Mouse (Mus musculus) neural tube, embryonic 13.5 days (tissue): ENCODE results near the gene Draxin. TPM values are rescaled to one million over a fixed set of nuclear protein-coding genes. Genes with fewer than 3 reads are reported as not detected.

Experiments used
- ATAC-seq: fragments of 200-750 bp; cut with Nextera tagmentation; 2 replicates; pipeline ENCODE4 v1.8.0; 2017; ENCODE audit warnings: low read depth, mild to moderate bottlenecking, moderate TSS enrichment, moderate library complexity
- H3K27ac ChIP-seq: fragments of 300-500 bp; sonication (generic); replicated peaks from 2 replicates; pipeline ENCODE4 v1.5.1; 2015; ENCODE audit warnings: moderate library complexity, mild to moderate bottlenecking, inconsistent platforms
- H3K27me3 ChIP-seq: fragments of 300-500 bp; sonication (generic); 2 replicates; pipeline ENCODE4 v1.6.1; 2015; ENCODE audit warnings: mild to moderate bottlenecking, inconsistent platforms
- H3K36me3 ChIP-seq: fragments of 300-500 bp; sonication (generic); 2 replicates; pipeline ENCODE4 v1.6.1; 2015; ENCODE audit warnings: mild to moderate bottlenecking, inconsistent platforms
- H3K4me1 ChIP-seq: fragments of 300-500 bp; sonication (generic); replicated peaks from 2 replicates; pipeline ENCODE4 v1.6.1; 2015; ENCODE audit warnings: inconsistent platforms
- H3K4me2 ChIP-seq: fragments of 300-500 bp; sonication (generic); 2 replicates; pipeline ENCODE4 v1.6.1; 2015; ENCODE audit warnings: inconsistent platforms, mild to moderate bottlenecking, moderate library complexity
- H3K4me3 ChIP-seq: fragments of 300-500 bp; sonication (generic); 2 replicates; pipeline ENCODE4 v1.5.1; 2015; ENCODE audit warnings: mild to moderate bottlenecking, inconsistent platforms
- H3K9ac ChIP-seq: fragments of 300-500 bp; sonication (generic); 2 replicates; pipeline ENCODE4 v1.6.1; 2015; ENCODE audit warnings: moderate library complexity, mild to moderate bottlenecking, inconsistent platforms
- H3K9me3 ChIP-seq: fragments of 300-500 bp; sonication (generic); 2 replicates; pipeline ENCODE4 v1.6.1; 2016; ENCODE audit warnings: inconsistent platforms
- WGBS: fragments of 180-500 bp; shearing (Covaris S2); methylation state at CpG from one replicate; pipeline ENCODE4 v1.1.7; 2015; 5-methylcytosine and 5-hydroxymethylcytosine counted together
- polyA plus RNA-seq: library from polyadenylated mRNA; unstranded; fragments of >200 nt; fragmentation: Nextera tagmentation; extraction: Ambion mirVana; gene quantifications from 2 replicates; pipeline ENCODE4 v1.2.1, GENCODE M21; 2015

Draxin gene
- polyA plus RNA-seq, 1 experiment from 2014 or later, result 14.0 TPM

DNA sequence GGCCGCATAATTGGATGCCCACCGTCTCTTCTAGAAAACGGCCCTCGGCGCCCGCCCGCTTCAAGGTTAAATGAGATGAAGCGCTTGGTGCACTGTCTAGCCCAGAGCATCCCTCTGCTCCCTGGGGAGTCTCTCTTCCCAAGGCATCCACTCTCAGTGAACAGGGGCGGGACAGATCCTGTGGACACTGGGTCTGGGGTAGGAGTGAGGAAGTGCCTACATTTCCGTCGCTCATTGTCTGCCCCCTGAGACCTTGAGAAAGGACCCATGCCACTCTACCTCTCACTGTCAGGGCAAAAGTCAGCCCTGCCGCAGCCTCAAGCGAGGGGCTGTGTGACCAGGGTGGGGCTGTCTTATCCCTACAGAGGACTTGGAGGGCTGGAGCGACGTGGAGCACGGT lies 34.0 kb upstream of the Draxin start:
- peak overlapping the region; percentile 55 for H3K4me2 ChIP-seq
- H3K9ac ChIP-seq, result no peak overlapping the region
- H3K4me3 ChIP-seq, result peak overlapping the region; percentile 30
- H3K27me3 ChIP-seq, result peaks cover 64% of the 10 kb centered on the region
- WGBS, result 1% methylated on average over 16 of the region's 16 CpGs
- H3K9me3 ChIP-seq, result no peaks in the 10 kb centered on the region
- H3K36me3 ChIP-seq, result no peaks in the 10 kb centered on the region
- no peak overlapping the region for H3K27ac ChIP-seq
- no peak for ATAC-seq
- peaks cover 44% of the 10 kb centered on the region for H3K4me1 ChIP-seq

GRCm38 (mm10) chr4:148164002-148164439 lies 33.5 kb upstream of the Draxin start:
- under 1% methylated on average over 28 of the region's 29 CpGs for WGBS
- H3K4me1 ChIP-seq, result peaks cover 44% of the 10 kb centered on the region

GRCm38 (mm10) chr4:148160436-148161390 lies 30.2 kb upstream of the Draxin start, which contains the start of the genes Fbxo44 and Fbxo2:
TSS of gene Fbxo44 (minus strand) at chr4:148160482.
TSS of gene Fbxo2 (plus strand) at chr4:148160621.
- H3K27ac ChIP-seq, result peak within 1 kb of the TSS; percentile 93
- H3K27me3 ChIP-seq, result peaks cover 50% of the 10 kb centered on the region

More at GRCm38 (mm10) chr4:148164002-148164439, 33.5 kb upstream of the Draxin start:
- Histone ChIP-seq H3K9me3 (no peaks in the 10 kb centered on the region), H3K36me3 (no peaks in the 10 kb centered on the region), H3K4me2 (peak overlapping the region; percentile 55), H3K9ac (peak overlapping the region; percentile 49; the same call in 1 of the 2 replicates), H3K27ac (no peak overlapping the region), H3K4me3 (peak overlapping the region; percentile 30), H3K27me3 (peaks cover 62% of the 10 kb centered on the region)
- no peak for ATAC-seq

GRCm38 (mm10) chr4:148159544-148160435 lies 29.3 kb upstream of the Draxin start:
- Histone ChIP-seq H3K36me3 (peaks cover 27% of the 10 kb centered on the region), H3K4me3 (peak overlapping the region; percentile 78), H3K27me3 (peaks cover 40% of the 10 kb centered on the region), H3K9me3 (no peaks in the 10 kb centered on the region), H3K27ac (peak overlapping the region; percentile 93), H3K4me1 (peaks cover 48% of the 10 kb centered on the region), H3K9ac (peak overlapping the region; percentile 93), H3K4me2 (peak overlapping the region; percentile 90)
- 1% methylated on average over 52 of the region's 55 CpGs for WGBS
- peak; percentile 91 for ATAC-seq

More at GRCm38 (mm10) chr4:148160436-148161390, 30.2 kb upstream of the Draxin start, which contains the start of the genes Fbxo44 and Fbxo2:
- Histone ChIP-seq H3K4me2 (peak within 1 kb of the TSS; percentile 90), H3K4me1 (peaks cover 55% of the 10 kb centered on the region), H3K4me3 (peak within 1 kb of the TSS; percentile 78), H3K9ac (peak within 1 kb of the TSS; percentile 93), H3K9me3 (no peaks in the 10 kb centered on the region), H3K36me3 (peaks cover 19% of the 10 kb centered on the region)
- 1% methylated on average over 42 of the region's 43 CpGs for WGBS
- peak; percentile 81 for ATAC-seq

DNA sequence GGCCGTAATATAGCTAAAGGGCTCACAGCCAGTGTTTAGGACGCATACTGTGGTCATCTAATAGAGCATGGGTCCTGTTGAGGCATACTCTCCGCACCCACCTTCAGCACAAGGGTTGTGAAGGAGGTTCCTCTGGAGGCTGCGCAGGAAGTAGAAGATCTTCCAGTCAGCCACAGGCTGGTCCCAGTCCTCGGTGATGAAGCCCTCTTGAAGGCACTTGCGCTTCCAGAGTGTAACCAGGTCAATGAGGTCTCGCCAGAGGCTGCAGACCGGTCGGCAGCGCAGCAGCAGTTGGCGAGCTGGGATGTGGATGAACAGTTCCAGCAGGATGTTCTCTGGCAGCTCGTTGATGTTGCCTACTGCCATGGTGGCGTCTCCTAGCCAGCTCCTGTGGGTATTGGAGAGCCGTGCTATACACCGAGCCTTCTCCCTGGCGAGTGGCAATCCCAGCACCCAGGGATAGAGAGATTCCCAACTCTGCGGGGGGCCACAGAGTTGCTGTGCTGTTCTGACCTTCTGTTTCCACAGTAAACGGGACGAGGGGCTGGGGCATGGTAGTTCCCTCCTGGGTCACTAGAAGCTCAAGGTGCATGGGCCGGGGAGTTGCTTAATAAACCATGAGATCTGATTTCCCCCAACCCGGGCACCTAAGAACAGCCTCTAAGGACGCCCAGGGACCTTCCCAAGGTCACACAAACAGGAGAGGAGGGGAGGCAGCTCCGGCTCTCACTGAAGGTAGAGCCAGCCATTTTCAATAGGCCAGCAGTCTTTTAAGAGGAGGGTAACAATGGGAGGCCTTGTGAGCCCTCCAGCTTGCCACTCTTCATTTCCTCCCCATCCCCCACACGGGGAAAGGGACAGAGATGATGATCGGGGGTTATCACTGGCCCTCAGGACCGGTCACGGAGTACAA lies 28.2 kb upstream of the Draxin start:
- H3K4me2 ChIP-seq, result peak overlapping the region; percentile 90
- WGBS, result 22% methylated on average over 27 of the region's 27 CpGs
- no peaks in the 10 kb centered on the region for H3K9me3 ChIP-seq
- peaks cover 38% of the 10 kb centered on the region for H3K36me3 ChIP-seq
- H3K27ac ChIP-seq, result peak overlapping the region; percentile 93
- H3K9ac ChIP-seq, result peak overlapping the region; percentile 93
- peak overlapping the region; percentile 78 for H3K4me3 ChIP-seq
- peaks cover 37% of the 10 kb centered on the region for H3K4me1 ChIP-seq
- peaks cover 29% of the 10 kb centered on the region for H3K27me3 ChIP-seq
- peak; percentile 6 for ATAC-seq

DNA sequence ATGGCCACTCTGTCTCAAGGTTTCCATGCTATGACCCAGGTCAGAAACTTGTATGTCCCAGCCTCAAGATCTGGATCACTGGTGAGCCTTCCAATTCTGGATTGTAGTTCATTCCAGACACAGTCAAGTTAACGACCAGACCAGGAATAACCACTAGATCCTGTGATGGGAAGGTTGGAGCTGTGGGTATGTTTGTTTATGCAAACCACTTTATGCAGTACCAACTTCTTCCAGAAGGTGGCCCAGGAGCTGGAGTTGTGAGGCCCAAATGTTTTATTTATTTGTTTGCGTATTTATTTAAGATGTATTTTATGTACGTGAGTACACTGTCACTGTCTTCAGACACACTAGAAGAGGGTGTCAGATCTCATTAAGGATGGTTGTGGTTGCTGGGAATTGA lies 24.5 kb upstream of the Draxin start:
- Histone ChIP-seq H3K9me3 (no peaks in the 10 kb centered on the region), H3K27me3 (no peaks in the 10 kb centered on the region), H3K4me3 (no peak overlapping the region), H3K27ac (no peak overlapping the region), H3K9ac (no peak overlapping the region), H3K4me1 (peaks cover 41% of the 10 kb centered on the region), H3K36me3 (peaks cover 52% of the 10 kb centered on the region), H3K4me2 (no peak overlapping the region)
- WGBS, result 55% methylated on average over 3 of the region's 3 CpGs
- no peak for ATAC-seq

GRCm38 (mm10) chr4:148154006-148154405 lies 23.5 kb upstream of the Draxin start:
- no peak for ATAC-seq
- Histone ChIP-seq H3K4me3 (no peak overlapping the region), H3K36me3 (peaks cover 58% of the 10 kb centered on the region), H3K9ac (no peak overlapping the region), H3K27ac (no peak overlapping the region), H3K4me1 (peaks cover 41% of the 10 kb centered on the region), H3K27me3 (no peaks in the 10 kb centered on the region), H3K4me2 (no peak overlapping the region), H3K9me3 (no peaks in the 10 kb centered on the region)
- 89% methylated on average over 4 of the region's 4 CpGs for WGBS

- ATAC-seq, result no peak
- Histone ChIP-seq H3K27ac (0 out of 2 replicates have a peak overlapping the region, but pooled peaks have one; percentile 28), H3K36me3 (peaks cover 64% of the 10 kb centered on the region), H3K4me1 (peaks cover 29% of the 10 kb centered on the region), H3K27me3 (no peaks in the 10 kb centered on the region), H3K4me3 (no peak overlapping the region), H3K9ac (peak overlapping the region; percentile 43; the same call in 1 of the 2 replicates), H3K9me3 (no peaks in the 10 kb centered on the region), H3K4me2 (peak overlapping the region; percentile 88; the same call in 1 of the 2 replicates)
- 89% methylated on average over 5 of the region's 5 CpGs for WGBS
These were observed 22.0 kb upstream of the Draxin start for GRCm38 (mm10) chr4:148152547-148152946.

GRCm38 (mm10) chr4:148151267-148152168 lies 21.0 kb upstream of the Draxin start, which contains the start of gene Fbxo6:
TSS of gene Fbxo6 (minus strand) at chr4:148152140.
- ATAC-seq, result peak; percentile 91
- Histone ChIP-seq H3K36me3 (peaks cover 66% of the 10 kb centered on the region), H3K27ac (peak within 1 kb of the TSS; percentile 92), H3K9me3 (no peaks in the 10 kb centered on the region), H3K4me1 (peaks cover 19% of the 10 kb centered on the region), H3K27me3 (no peaks in the 10 kb centered on the region), H3K9ac (peak within 1 kb of the TSS; percentile 86), H3K4me3 (peak within 1 kb of the TSS; percentile 57), H3K4me2 (peak within 1 kb of the TSS; percentile 88)
- under 1% methylated on average over 60 of the region's 67 CpGs for WGBS

GRCm38 (mm10) chr4:148150953-148151266 lies 20.4 kb upstream of the Draxin start:
- Histone ChIP-seq H3K27ac (peak overlapping the region; percentile 92), H3K9ac (peak overlapping the region; percentile 86), H3K27me3 (no peaks in the 10 kb centered on the region), H3K9me3 (no peaks in the 10 kb centered on the region), H3K36me3 (peaks cover 66% of the 10 kb centered on the region), H3K4me1 (peaks cover 17% of the 10 kb centered on the region), H3K4me3 (peak overlapping the region; percentile 57), H3K4me2 (peak overlapping the region; percentile 88)
- ATAC-seq, result no peak
- WGBS, result 33% methylated on average over 3 of the region's 3 CpGs
